Mouse (Mus musculus) E14TG2a.4 (cell line): Measurements from ENCODE around the gene Kctd3.

Source experiments
- H3K27me3 ChIP-seq: 2 replicates; pipeline ENCODE4 v1.6.1; 2014; ENCODE audit warnings: low read length, control low read depth; ENCODE audit not compliant: insufficient read depth
- H3K36me3 ChIP-seq: 2 replicates; pipeline ENCODE4 v1.6.1; 2014; ENCODE audit warnings: low read length, control low read depth; ENCODE audit not compliant: insufficient read depth
- H3K4me1 ChIP-seq: replicated peaks from 2 replicates; pipeline ENCODE4 v1.6.1; 2014; ENCODE audit warnings: low read depth, low read length, control low read depth
- H3K4me3 ChIP-seq: replicated peaks from 2 replicates; pipeline ENCODE4 v1.5.1; 2014; ENCODE audit warnings: mild to moderate bottlenecking, low read length
- H3K9me3 ChIP-seq: 2 replicates; pipeline ENCODE4 v1.6.1; 2014; ENCODE audit warnings: low read length, control low read depth
- CTCF ChIP-seq: conservative IDR thresholded peaks from 2 replicates; pipeline ENCODE4 v1.5.1; 2014; ENCODE audit warnings: low read length
- NANOG ChIP-seq: IDR thresholded peaks from 2 replicates; pipeline ENCODE4 v1.6.1; 2014; ENCODE audit warnings: borderline replicate concordance, low read length, mixed read lengths
- POU5F1 ChIP-seq: IDR thresholded peaks from 2 replicates; pipeline ENCODE4 v1.6.1; 2014; ENCODE audit warnings: low read length, borderline replicate concordance

The Kctd3 gene

DNA sequence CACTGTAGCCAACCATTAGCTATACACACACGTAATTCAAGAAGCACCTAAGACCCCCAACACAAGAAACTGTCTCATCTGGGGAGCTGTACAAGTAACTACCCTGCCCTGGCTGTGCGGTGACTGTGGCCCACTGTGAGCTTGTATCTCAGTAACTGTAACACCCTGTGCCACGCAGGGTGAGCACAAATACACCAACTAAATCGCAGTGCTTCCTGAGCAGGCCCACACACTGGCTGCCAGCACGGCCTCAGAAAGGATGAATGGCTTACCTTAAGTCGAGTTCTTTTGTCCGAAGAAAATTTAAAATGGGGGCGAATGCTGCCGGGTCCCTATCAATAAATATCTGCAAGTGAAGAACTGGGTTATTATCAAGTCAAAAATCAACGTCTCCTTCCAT, 7.7 kb downstream of the Kctd3 start:
- Histone ChIP-seq H3K4me3 (no peak overlapping the region), H3K9me3 (no peaks in the 10 kb centered on the region)
- TF ChIP-seq POU5F1 (no peak), CTCF (no peak), NANOG (no peak)

DNA sequence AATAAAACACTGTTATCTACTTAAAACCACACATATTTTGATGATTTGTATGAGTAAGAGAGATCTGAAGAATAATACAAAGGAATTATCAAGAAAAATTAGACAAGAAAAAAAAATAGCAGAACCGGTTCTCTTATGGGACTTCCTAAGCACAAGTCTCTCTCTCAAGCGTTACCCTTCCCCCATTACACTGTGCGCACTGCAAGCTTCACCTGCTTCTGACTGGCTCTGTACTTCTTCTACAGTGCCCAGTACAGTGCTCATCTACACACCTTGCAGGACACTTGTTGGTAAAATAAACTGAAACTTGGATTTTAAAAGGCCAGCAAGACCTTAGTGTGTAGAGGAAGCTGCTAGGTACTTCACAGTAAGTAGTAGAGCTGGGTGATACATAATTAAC, 9.7 kb downstream of the Kctd3 start:
- Histone ChIP-seq H3K27me3 (no peaks in the 10 kb centered on the region), H3K9me3 (no peaks in the 10 kb centered on the region), H3K4me3 (no peak overlapping the region), H3K4me1 (peaks cover 94% of the 10 kb centered on the region), H3K36me3 (peaks cover 92% of the 10 kb centered on the region)
- no peak for TF ChIP-seq POU5F1
- no peak for TF ChIP-seq CTCF
- no peak for TF ChIP-seq NANOG

More for the DNA sequence above, 7.7 kb downstream of the Kctd3 start:
- Histone ChIP-seq H3K4me1 (peaks cover 96% of the 10 kb centered on the region), H3K36me3 (peaks cover 87% of the 10 kb centered on the region), H3K27me3 (no peaks in the 10 kb centered on the region)

DNA sequence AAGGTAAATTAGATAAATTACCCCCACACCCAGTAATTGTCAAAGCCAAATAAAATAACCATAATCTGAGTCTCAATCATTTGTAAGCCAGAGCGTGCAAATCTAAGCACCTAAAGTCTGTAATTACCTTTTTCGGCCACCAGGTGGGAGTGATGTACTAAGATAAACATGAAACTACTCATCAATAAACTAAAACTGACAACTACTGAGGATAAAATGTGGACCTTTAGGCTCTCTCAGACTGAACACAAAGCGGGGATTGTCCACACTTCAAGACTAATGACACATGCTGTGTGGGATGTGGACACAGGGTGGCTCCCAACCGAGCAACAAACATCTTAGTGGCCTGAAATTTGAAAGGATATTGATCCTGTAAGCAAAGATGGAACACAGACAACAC, 14.4 kb downstream of the Kctd3 start:
- H3K4me1 ChIP-seq: peaks cover 81% of the 10 kb centered on the region
- TF ChIP-seq NANOG (no peak), CTCF (peak; percentile 75), POU5F1 (no peak)

DNA sequence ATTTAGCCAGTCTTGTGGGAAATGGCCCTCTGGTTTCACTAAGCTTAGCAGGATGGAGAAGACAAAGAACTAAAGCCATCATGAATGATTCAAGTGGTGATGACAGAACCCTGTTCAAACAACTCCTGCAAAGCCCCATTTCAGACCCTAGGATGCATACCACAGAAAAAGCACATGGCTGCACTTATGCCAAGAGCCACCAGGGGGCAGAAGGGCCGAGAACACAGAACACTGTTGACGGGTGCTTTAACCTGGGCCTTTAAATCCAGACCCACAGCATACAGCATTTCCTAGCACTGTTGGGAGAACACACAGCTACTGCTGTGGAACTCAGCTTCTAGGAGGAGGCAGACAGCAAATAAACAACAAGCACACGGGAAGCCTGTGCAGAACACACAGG, 27.6 kb downstream of the Kctd3 start:
- Histone ChIP-seq H3K4me3 (no peak overlapping the region), H3K36me3 (peaks cover 98% of the 10 kb centered on the region), H3K4me1 (peaks cover 45% of the 10 kb centered on the region), H3K9me3 (no peaks in the 10 kb centered on the region), H3K27me3 (no peaks in the 10 kb centered on the region)
- TF ChIP-seq POU5F1 (no peak), CTCF (peak; percentile 95)

More for the DNA sequence above, 14.4 kb downstream of the Kctd3 start:
- H3K27me3 ChIP-seq: no peaks in the 10 kb centered on the region
- H3K36me3 ChIP-seq: peaks cover 96% of the 10 kb centered on the region
- H3K4me3 ChIP-seq: no peak overlapping the region
- H3K9me3 ChIP-seq: no peaks in the 10 kb centered on the region

DNA sequence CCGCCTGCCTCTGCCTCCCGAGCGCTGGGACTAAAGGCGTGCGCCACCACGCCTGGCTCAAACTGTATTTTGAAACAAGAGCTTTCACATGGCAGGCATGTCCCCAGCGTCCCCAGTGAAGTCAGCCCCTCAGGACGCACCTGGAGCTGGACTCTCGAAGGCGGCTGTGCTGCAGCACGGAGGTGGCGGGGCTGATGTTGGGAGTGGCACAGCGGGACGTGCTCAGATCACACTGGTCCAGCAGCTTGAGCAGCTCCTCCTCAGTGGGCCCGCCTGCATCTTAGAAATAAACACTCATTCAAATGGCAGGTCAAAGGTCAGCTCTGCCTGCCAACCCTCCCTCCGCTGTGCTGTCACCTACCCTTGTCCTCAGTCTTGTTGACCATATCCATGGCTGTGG, 33.7 kb downstream of the Kctd3 start:
- Histone ChIP-seq H3K9me3 (no peaks in the 10 kb centered on the region), H3K4me1 (peaks cover 6% of the 10 kb centered on the region), H3K36me3 (peaks cover 97% of the 10 kb centered on the region), H3K27me3 (no peaks in the 10 kb centered on the region), H3K4me3 (peak overlapping the region; percentile 41)
- no peak for TF ChIP-seq POU5F1
- no peak for TF ChIP-seq NANOG
- TF ChIP-seq CTCF: no peak

DNA sequence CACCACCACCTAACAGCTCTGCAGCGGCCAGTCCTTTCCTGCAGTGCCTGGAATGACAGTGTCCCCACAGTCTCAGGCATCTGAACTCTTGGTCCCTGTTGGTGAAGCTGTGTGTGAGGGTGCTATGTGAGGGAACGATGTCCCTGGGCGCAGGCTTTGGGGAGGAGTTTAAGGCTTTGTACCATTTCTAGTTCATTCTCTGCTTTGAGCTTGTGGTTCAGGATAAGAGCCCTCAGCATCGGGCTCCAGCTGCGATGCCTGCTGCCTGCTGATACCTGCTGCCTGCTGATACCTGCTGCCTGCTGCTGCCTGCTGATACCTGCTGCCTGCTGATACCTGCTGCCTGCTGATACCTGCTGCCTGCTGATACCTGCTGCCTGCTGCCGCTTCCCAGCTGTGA, 34.6 kb downstream of the Kctd3 start:
- no peaks in the 10 kb centered on the region for H3K27me3 ChIP-seq
- no peaks in the 10 kb centered on the region for H3K9me3 ChIP-seq
- peaks cover 97% of the 10 kb centered on the region for H3K36me3 ChIP-seq
- no peak overlapping the region for H3K4me3 ChIP-seq
- peaks cover 6% of the 10 kb centered on the region for H3K4me1 ChIP-seq
- no peak for TF ChIP-seq NANOG
- no peak for TF ChIP-seq POU5F1
- no peak for TF ChIP-seq CTCF

DNA sequence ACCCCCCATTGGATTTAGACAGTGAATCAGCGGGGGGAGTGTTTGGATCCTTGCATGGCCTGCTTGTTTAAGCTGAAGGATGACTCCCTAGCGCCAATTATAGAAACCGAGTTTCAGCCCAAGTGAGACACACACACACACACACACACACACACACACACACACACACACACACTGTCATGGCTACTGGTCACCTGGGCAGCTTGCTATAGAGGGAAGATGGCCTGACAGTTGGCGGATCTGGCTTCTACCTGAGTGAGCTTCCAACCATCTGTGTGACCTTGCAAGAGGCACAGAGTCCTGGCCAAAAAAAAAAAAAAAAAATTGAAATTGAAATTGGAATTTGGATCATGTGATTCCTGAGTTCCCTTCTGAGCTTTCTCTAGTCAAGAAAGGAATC, 55.1 kb downstream of the Kctd3 start:
- H3K36me3 ChIP-seq: no peaks in the 10 kb centered on the region
- H3K4me3 ChIP-seq: no peak overlapping the region
- H3K27me3 ChIP-seq: no peaks in the 10 kb centered on the region
- no peaks in the 10 kb centered on the region for H3K9me3 ChIP-seq
- TF ChIP-seq CTCF (no peak), POU5F1 (no peak)
- H3K4me1 ChIP-seq: peaks cover 2% of the 10 kb centered on the region

DNA sequence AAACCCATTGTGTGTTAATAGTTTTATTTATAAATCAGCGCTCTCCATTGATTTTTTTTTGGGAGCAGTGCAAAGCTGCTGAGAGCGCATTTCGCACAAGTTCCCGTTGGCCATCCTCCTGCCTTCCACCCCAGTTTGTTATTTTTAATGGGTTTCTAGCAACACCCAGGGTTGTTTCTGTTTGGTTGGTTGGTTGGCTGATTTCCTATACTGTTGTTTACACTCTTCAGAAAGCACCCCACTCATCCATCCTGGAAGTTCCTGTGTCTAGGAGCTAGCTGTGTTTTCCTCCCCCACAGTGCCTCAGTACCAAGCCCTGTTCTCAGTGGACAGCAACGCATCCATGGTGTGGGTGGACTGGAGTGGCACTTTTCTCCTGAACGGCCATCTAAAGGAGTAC, 56.5 kb downstream of the Kctd3 start:
- Histone ChIP-seq H3K4me3 (no peak overlapping the region), H3K9me3 (no peaks in the 10 kb centered on the region), H3K36me3 (no peaks in the 10 kb centered on the region), H3K27me3 (no peaks in the 10 kb centered on the region), H3K4me1 (peaks cover 12% of the 10 kb centered on the region)
- no peak for TF ChIP-seq NANOG
- TF ChIP-seq CTCF: no peak
- no peak for TF ChIP-seq POU5F1

DNA sequence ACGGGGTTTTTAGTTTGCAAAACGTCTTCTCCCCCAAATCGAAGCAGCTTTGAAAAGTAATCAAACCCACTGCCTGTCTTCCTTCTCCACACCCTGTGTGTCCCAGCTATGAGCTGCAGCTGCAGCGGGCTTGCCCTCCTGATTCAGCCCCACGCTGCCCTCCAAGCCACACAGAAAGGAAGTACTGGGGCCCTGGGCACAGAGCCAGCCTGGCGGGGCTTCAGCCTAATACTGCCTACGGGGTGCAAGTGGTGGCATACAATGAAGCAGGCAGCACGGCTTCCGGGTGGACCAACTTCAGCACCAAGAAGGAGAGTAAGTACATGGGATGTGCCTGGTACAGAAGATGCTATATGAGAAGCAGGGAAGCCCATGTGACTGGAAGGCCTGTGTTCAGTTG, 59.4 kb downstream of the Kctd3 start:
- Histone ChIP-seq H3K4me3 (no peak overlapping the region), H3K4me1 (peaks cover 28% of the 10 kb centered on the region), H3K27me3 (peaks cover 10% of the 10 kb centered on the region), H3K9me3 (no peaks in the 10 kb centered on the region), H3K36me3 (no peaks in the 10 kb centered on the region)
- no peak for TF ChIP-seq POU5F1
- no peak for TF ChIP-seq CTCF
- TF ChIP-seq NANOG: no peak

DNA sequence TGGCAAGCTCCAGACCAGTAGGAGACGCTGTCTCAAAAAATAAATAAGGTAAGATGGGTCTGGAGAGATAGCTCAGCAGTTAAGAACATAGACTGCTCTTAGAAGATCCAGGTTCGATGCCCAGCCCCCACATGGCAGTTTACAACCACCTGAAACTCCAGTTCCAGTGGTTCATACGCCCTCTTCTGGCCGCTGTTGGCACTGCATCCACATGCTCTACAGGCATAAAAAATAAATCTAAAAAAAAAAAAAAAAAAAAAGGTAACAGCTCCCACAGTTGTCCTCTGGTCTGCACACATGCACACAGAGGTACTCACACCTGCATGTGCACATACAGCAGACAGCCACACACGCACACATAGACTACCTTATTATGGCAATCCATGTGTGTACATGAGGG, 59.8 kb downstream of the Kctd3 start:
- peaks cover 28% of the 10 kb centered on the region for H3K4me1 ChIP-seq
- no peak overlapping the region for H3K4me3 ChIP-seq
- no peaks in the 10 kb centered on the region for H3K36me3 ChIP-seq
- peaks cover 10% of the 10 kb centered on the region for H3K27me3 ChIP-seq
- no peak for TF ChIP-seq POU5F1
- TF ChIP-seq NANOG: no peak
- TF ChIP-seq CTCF: peak; percentile 74
- H3K9me3 ChIP-seq: no peaks in the 10 kb centered on the region
